Mouse (Mus musculus): ENCODE results near the gene Skap1.

DNA sequence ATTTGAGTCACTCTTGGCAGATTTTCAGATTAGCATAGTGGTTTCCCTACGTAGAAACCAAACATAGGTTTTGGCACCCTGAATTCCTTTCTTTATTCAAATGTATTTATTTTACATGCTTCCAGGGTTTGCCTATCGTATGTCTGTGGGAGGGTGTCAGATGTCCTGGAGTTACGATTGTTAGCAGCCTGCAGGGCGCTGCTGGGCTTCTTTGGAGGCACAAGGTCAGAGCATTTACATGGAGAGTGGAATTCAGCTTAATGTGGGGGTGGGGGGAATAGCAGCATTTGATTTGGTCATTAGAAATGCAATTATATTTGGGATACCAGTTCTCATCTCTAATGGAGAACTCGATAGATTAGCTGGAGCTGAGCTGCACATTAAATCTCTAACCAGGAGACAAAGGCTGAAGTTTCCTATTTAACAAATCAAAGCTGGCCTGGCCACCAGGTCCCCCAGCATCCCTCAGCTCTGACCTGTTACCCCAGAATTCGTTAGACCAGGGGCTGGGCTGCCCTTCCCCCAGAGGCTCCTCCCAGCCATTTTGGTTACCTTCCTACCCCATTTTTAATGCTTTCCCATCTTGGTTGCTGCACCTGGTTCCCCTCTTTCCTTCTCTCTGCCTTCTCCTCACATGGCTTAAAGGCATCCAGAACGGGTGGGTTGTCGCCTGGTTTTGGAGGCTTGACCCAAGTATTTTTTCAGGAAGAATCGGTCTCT lies 322.5 kb downstream of the Skap1 start:
- TF ChIP-seq POLR2A (IDR thresholded peaks at IDR 0.05; ENCODE audit: low read depth, low read length) = no peak
- no peak for TF ChIP-seq CTCF (IDR thresholded peaks at IDR 0.05; ENCODE audit: extremely low read depth, insufficient read length, insufficient replicate concordance, low read depth, low read length)

Data from small intestine, adult 2 months (tissue).